Mouse (Mus musculus) embryonic facial prominence, embryonic 14.5 days (tissue): ENCODE measurements at regions not wholly inside any gene's neighbourhood (a gene's known extent, or its start where the extent isn't known, plus 50 kb on each side); places are given as distances from the start of the nearest gene placed in this dataset.
A peak's percentile ranks its signal among the peaks of the same experiment; 100 is the strongest.

Experiments
- ATAC-seq: fragments of 200-750 bp; cut with Nextera tagmentation; 2 replicates; pipeline ENCODE4 v1.8.0; 2017; ENCODE audit warnings: low read depth, moderate number of reproducible peaks, moderate TSS enrichment
- DNase-seq: peaks from one replicate; pipeline ENCODE4 v3.0.0-alpha.2; 2015; ENCODE audit warnings: low spot score
- H3K27ac ChIP-seq: fragments of 300-500 bp; sonication (generic); replicated peaks from 2 replicates; pipeline ENCODE4 v1.5.1; 2014; ENCODE audit warnings: low read depth, mild to moderate bottlenecking, low read length, moderate library complexity
- H3K27me3 ChIP-seq: fragments of 300-500 bp; sonication (generic); replicated peaks from 2 replicates; pipeline ENCODE4 v1.6.1; 2014; ENCODE audit warnings: low read length; ENCODE audit not compliant: control insufficient read depth, insufficient read depth
- H3K36me3 ChIP-seq: fragments of 300-500 bp; sonication (generic); 2 replicates; pipeline ENCODE4 v1.6.1; 2014; ENCODE audit warnings: low read length, mixed read lengths; ENCODE audit not compliant: control insufficient read depth, insufficient read depth
- H3K4me1 ChIP-seq: fragments of 300-500 bp; sonication (generic); 2 replicates; pipeline ENCODE4 v1.6.1; 2014; ENCODE audit warnings: antibody characterized with exemption, low read length; ENCODE audit not compliant: control insufficient read depth, insufficient read depth
- H3K4me2 ChIP-seq: fragments of 300-500 bp; sonication (generic); 2 replicates; pipeline ENCODE4 v1.6.1; 2014; ENCODE audit warnings: low read depth, mild to moderate bottlenecking, low read length, moderate library complexity, mixed read lengths
- H3K4me3 ChIP-seq: fragments of 300-500 bp; sonication (generic); 2 replicates; pipeline ENCODE4 v1.5.1; 2014; ENCODE audit warnings: low read depth, mild to moderate bottlenecking, low read length
- H3K9ac ChIP-seq: fragments of 300-500 bp; sonication (generic); 2 replicates; pipeline ENCODE4 v1.6.1; 2014; ENCODE audit warnings: low read depth, mild to moderate bottlenecking, low read length, moderate library complexity, mixed read lengths
- H3K9me3 ChIP-seq: fragments of 300-500 bp; sonication (generic); 2 replicates; pipeline ENCODE4 v1.6.1; 2016; ENCODE audit warnings: low read length; ENCODE audit not compliant: control insufficient read depth
- WGBS: fragments of 180-500 bp; shearing (Covaris S2); extraction: QIAGEN DNeasy Blood & Tissue Kit; methylation state at CpG from one replicate; pipeline ENCODE4 v1.1.7; 2014; 5-methylcytosine and 5-hydroxymethylcytosine counted together

GRCm38 (mm10) chr12:77663665-77664374 is 425.9 kb downstream of the Fut8 start:
- DNase-seq (no peak), ATAC-seq (no peak)
- WGBS = 66% methylated on average over 7 of the region's 7 CpGs
- H3K36me3 ChIP-seq = no peaks in the 10 kb centered on the region
- H3K27ac ChIP-seq = no peak overlapping the region
- H3K27me3 ChIP-seq = no peaks in the 10 kb centered on the region
- no peak overlapping the region for H3K4me2 ChIP-seq
- H3K4me1 ChIP-seq = no peaks in the 10 kb centered on the region
- H3K4me3 ChIP-seq = no peak overlapping the region
- no peaks in the 10 kb centered on the region for H3K9me3 ChIP-seq
- no peak overlapping the region for H3K9ac ChIP-seq

- Histone ChIP-seq H3K36me3 (no peaks in the 10 kb centered on the region), H3K4me3 (no peak overlapping the region), H3K9ac (no peak overlapping the region), H3K27ac (no peak overlapping the region), H3K27me3 (no peaks in the 10 kb centered on the region), H3K4me2 (no peak overlapping the region), H3K4me1 (no peaks in the 10 kb centered on the region), H3K9me3 (no peaks in the 10 kb centered on the region)
- 75% methylated on average over 8 of the region's 8 CpGs for WGBS
- ATAC-seq (no peak), DNase-seq (no peak)
Measured at GRCm38 (mm10) chr12:77666411-77666810, 428.5 kb downstream of the Fut8 start.

- H3K4me3 ChIP-seq = no peak overlapping the region
- no peaks in the 10 kb centered on the region for H3K27me3 ChIP-seq
- H3K9me3 ChIP-seq = no peaks in the 10 kb centered on the region
- no peaks in the 10 kb centered on the region for H3K36me3 ChIP-seq
- no peak overlapping the region for H3K4me2 ChIP-seq
- ATAC-seq = no peak
- WGBS = 65% methylated on average over 10 of the region's 10 CpGs
- no peak for DNase-seq
- H3K27ac ChIP-seq = no peak overlapping the region
- no peak overlapping the region for H3K9ac ChIP-seq
- H3K4me1 ChIP-seq = no peaks in the 10 kb centered on the region
Measured at GRCm38 (mm10) chr12:77667151-77667874, 429.4 kb downstream of the Fut8 start.

- Histone ChIP-seq H3K9me3 (no peaks in the 10 kb centered on the region), H3K4me3 (no peak overlapping the region), H3K27me3 (no peaks in the 10 kb centered on the region), H3K27ac (no peak overlapping the region), H3K36me3 (no peaks in the 10 kb centered on the region), H3K9ac (no peak overlapping the region), H3K4me1 (no peaks in the 10 kb centered on the region), H3K4me2 (no peak overlapping the region)
- peak; percentile 80 for DNase-seq
- peak; percentile 53; the same call in 1 of the 2 replicates for ATAC-seq
- WGBS = 2% methylated on average over 6 of the region's 6 CpGs
Measured at GRCm38 (mm10) chr12:77667875-77668204, 429.9 kb downstream of the Fut8 start.

- Histone ChIP-seq H3K9ac (no peak overlapping the region), H3K4me2 (no peak overlapping the region), H3K36me3 (no peaks in the 10 kb centered on the region), H3K27me3 (no peaks in the 10 kb centered on the region), H3K4me1 (peaks cover 5% of the 10 kb centered on the region; the same call in 1 of the 2 replicates), H3K4me3 (no peak overlapping the region), H3K27ac (no peak overlapping the region), H3K9me3 (no peaks in the 10 kb centered on the region)
- peak; percentile 52 for DNase-seq
- WGBS = 64% methylated on average over 8 of the region's 8 CpGs
- ATAC-seq = peak; percentile 64
Measured at GRCm38 (mm10) chr12:77670531-77670930, 432.6 kb downstream of the Fut8 start.

GRCm38 (mm10) chr12:77674352-77674751 is 436.4 kb downstream of the Fut8 start:
- no peak overlapping the region for H3K4me2 ChIP-seq
- ATAC-seq (no peak), DNase-seq (no peak)
- no peak overlapping the region for H3K4me3 ChIP-seq
- H3K9me3 ChIP-seq = no peaks in the 10 kb centered on the region
- H3K9ac ChIP-seq = no peak overlapping the region
- H3K27ac ChIP-seq = no peak overlapping the region
- WGBS = 66% methylated on average over 2 of the region's 2 CpGs
- no peaks in the 10 kb centered on the region for H3K27me3 ChIP-seq
- peaks cover 5% of the 10 kb centered on the region; the same call in 1 of the 2 replicates for H3K4me1 ChIP-seq
- H3K36me3 ChIP-seq = no peaks in the 10 kb centered on the region

- no peak overlapping the region for H3K9ac ChIP-seq
- no peaks in the 10 kb centered on the region for H3K9me3 ChIP-seq
- DNase-seq (no peak), ATAC-seq (no peak)
- no peak overlapping the region for H3K4me2 ChIP-seq
- no peaks in the 10 kb centered on the region for H3K27me3 ChIP-seq
- no peak overlapping the region for H3K4me3 ChIP-seq
- no peaks in the 10 kb centered on the region for H3K36me3 ChIP-seq
- 73% methylated on average over 5 of the region's 5 CpGs for WGBS
- peaks cover 5% of the 10 kb centered on the region; the same call in 1 of the 2 replicates for H3K4me1 ChIP-seq
- H3K27ac ChIP-seq = no peak overlapping the region
Measured at GRCm38 (mm10) chr12:77674755-77675154, 436.8 kb downstream of the Fut8 start.

GRCm38 (mm10) chr12:77678040-77678439 is 440.1 kb downstream of the Fut8 start:
- Histone ChIP-seq H3K9ac (no peak overlapping the region), H3K9me3 (no peaks in the 10 kb centered on the region), H3K4me1 (peaks cover 3% of the 10 kb centered on the region; the same call in 1 of the 2 replicates), H3K4me2 (no peak overlapping the region), H3K27me3 (no peaks in the 10 kb centered on the region), H3K36me3 (no peaks in the 10 kb centered on the region), H3K27ac (no peak overlapping the region), H3K4me3 (no peak overlapping the region)
- DNase-seq (peak; percentile 53), ATAC-seq (peak; percentile 61; the same call in 1 of the 2 replicates)
- WGBS = 58% methylated on average over 5 of the region's 5 CpGs
